Mouse (Mus musculus) forebrain, embryonic 11.5 days (tissue): ENCODE measurements around the gene Txnrd3. TPM values are rescaled to one million over a fixed set of nuclear protein-coding genes. Genes with fewer than 3 reads are reported as not detected.

Source experiments
- ATAC-seq: fragments of 200-750 bp; cut with Nextera tagmentation; replicated peaks from 2 replicates; pipeline ENCODE4 v1.8.0; 2017; ENCODE audit warnings: moderate TSS enrichment; ENCODE audit not compliant: low FRiP score
- DNase-seq: peaks from one replicate; pipeline ENCODE4 v3.0.0-alpha.2; 2017; ENCODE audit warnings: low spot score
- H3K27ac ChIP-seq: fragments of 300-500 bp; sonication (generic); 2 replicates; pipeline ENCODE4 v1.5.1; 2014; ENCODE audit warnings: low read depth, low read length
- H3K27me3 ChIP-seq: fragments of 300-500 bp; sonication (generic); 2 replicates; pipeline ENCODE4 v1.6.1; 2014; ENCODE audit warnings: mild to moderate bottlenecking, low read length, mixed read lengths; ENCODE audit not compliant: control insufficient read depth, insufficient read depth
- H3K36me3 ChIP-seq: fragments of 300-500 bp; sonication (generic); 2 replicates; pipeline ENCODE4 v1.6.1; 2014; ENCODE audit warnings: mild to moderate bottlenecking, low read length, moderate library complexity, mixed read lengths; ENCODE audit not compliant: control insufficient read depth, insufficient read depth
- H3K4me1 ChIP-seq: fragments of 300-500 bp; sonication (generic); replicated peaks from 2 replicates; pipeline ENCODE4 v1.6.1; 2014; ENCODE audit warnings: low read length, mixed read lengths; ENCODE audit not compliant: control insufficient read depth, insufficient read depth
- H3K4me2 ChIP-seq: fragments of 300-500 bp; sonication (generic); 2 replicates; pipeline ENCODE4 v1.6.1; 2014; ENCODE audit warnings: low read depth, mild to moderate bottlenecking, low read length, moderate library complexity, mixed read lengths; ENCODE audit not compliant: severe bottlenecking
- H3K4me3 ChIP-seq: fragments of 300-500 bp; sonication (generic); 2 replicates; pipeline ENCODE4 v1.5.1; 2014; ENCODE audit warnings: low read depth, low read length
- H3K9ac ChIP-seq: fragments of 300-500 bp; sonication (generic); 2 replicates; pipeline ENCODE4 v1.6.1; 2014; ENCODE audit warnings: low read length
- H3K9me3 ChIP-seq: fragments of 300-500 bp; sonication (generic); 2 replicates; pipeline ENCODE4 v1.6.1; 2016; ENCODE audit warnings: low read length, mixed read lengths; ENCODE audit not compliant: control insufficient read depth
- WGBS: fragments of 180-500 bp; shearing (Covaris S2); extraction: QIAGEN DNeasy Blood & Tissue Kit; methylation state at CpG from one replicate; pipeline ENCODE4 v1.1.7; 2014; 5-methylcytosine and 5-hydroxymethylcytosine counted together
- polyA plus RNA-seq: library from polyadenylated mRNA; unstranded; fragments of >200 nt; fragmentation: Nextera tagmentation; extraction: Ambion mirVana; gene quantifications from 2 replicates; pipeline ENCODE4 v1.2.1, GENCODE M21; 2014

Txnrd3 gene
- polyA plus RNA-seq, 1 experiment from 2014 or later: 8.6 TPM

DNA sequence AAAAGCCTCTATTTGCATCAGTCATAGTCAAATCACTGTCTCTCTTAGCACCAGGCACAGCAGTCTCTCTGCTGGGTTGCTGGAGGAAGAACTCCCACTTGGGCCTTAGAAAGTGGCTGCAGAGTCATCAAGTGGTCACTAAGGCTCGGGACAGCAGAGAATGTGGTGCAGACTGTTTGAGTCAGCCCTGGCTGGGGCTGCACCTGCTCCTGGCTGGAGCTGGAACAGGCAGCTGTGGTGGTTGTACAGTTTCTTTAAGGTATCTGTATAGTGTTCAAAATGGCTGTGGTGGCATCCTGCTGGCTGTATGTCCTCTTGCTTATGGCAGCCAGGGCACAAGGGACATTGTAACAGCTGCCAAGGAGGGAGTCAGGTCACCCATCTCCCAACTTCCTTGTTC is 16.7 kb downstream of the Txnrd3 start:
- no peak overlapping the region for H3K4me2 ChIP-seq
- H3K4me3 ChIP-seq: no peak overlapping the region
- H3K27me3 ChIP-seq: no peaks in the 10 kb centered on the region
- ATAC-seq (no peak), DNase-seq (no peak)
- H3K27ac ChIP-seq: no peak overlapping the region
- no peak overlapping the region for H3K9ac ChIP-seq
- H3K4me1 ChIP-seq: no peaks in the 10 kb centered on the region
- H3K36me3 ChIP-seq: peaks cover 3% of the 10 kb centered on the region; the same call in 1 of the 2 replicates
- 81% methylated on average over 1 of the region's 1 CpGs for WGBS
- no peaks in the 10 kb centered on the region for H3K9me3 ChIP-seq

GRCm38 (mm10) chr6:89662521-89662920 is 18.7 kb downstream of the Txnrd3 start:
- Histone ChIP-seq H3K4me1 (no peaks in the 10 kb centered on the region), H3K4me3 (no peak overlapping the region), H3K36me3 (peaks cover 3% of the 10 kb centered on the region; the same call in 1 of the 2 replicates), H3K27ac (no peak overlapping the region), H3K9me3 (no peaks in the 10 kb centered on the region), H3K9ac (no peak overlapping the region), H3K4me2 (no peak overlapping the region), H3K27me3 (no peaks in the 10 kb centered on the region)
- whole genome bisulfite sequencing: 88% methylated on average over 3 of the region's 3 CpGs
- ATAC-seq: no peak
- DNase-seq: no peak

DNA sequence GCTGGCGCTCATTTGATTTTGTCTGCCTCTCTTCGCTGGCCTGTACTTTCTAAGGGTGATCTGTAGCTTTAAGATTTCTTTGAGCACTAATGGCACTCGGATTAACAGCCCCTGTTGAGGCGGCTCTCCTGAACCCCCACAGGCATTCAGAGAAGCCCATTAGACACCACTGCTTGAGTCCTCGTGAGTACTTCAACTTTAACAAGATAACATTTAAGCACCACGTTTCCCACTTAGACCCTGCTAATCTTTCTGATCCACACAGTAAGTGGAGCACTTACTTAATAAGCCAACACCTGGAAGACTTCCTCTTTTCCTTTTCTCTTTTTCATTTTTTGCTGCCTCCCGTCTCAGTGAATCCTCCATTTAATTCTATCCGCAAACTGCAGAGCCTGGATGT is 21.4 kb downstream of the Txnrd3 start:
- H3K4me2 ChIP-seq: no peak overlapping the region
- DNase-seq (no peak), ATAC-seq (no peak)
- H3K4me1 ChIP-seq: no peaks in the 10 kb centered on the region
- no peaks in the 10 kb centered on the region for H3K27me3 ChIP-seq
- H3K36me3 ChIP-seq: peaks cover 3% of the 10 kb centered on the region; the same call in 1 of the 2 replicates
- no peaks in the 10 kb centered on the region for H3K9me3 ChIP-seq
- no peak overlapping the region for H3K4me3 ChIP-seq
- 28% methylated on average over 8 of the region's 8 CpGs for WGBS
- no peak overlapping the region for H3K27ac ChIP-seq
- H3K9ac ChIP-seq: no peak overlapping the region

- Histone ChIP-seq H3K4me1 (no peaks in the 10 kb centered on the region), H3K36me3 (peaks cover 3% of the 10 kb centered on the region; the same call in 1 of the 2 replicates), H3K4me2 (no peak overlapping the region), H3K9me3 (no peaks in the 10 kb centered on the region), H3K9ac (no peak overlapping the region), H3K27me3 (no peaks in the 10 kb centered on the region), H3K4me3 (no peak overlapping the region), H3K27ac (no peak overlapping the region)
- ATAC-seq: no peak
- 80% methylated on average over 7 of the region's 7 CpGs for WGBS
- DNase-seq: no peak
Measured at GRCm38 (mm10) chr6:89665667-89666066, 21.9 kb downstream of the Txnrd3 start.

GRCm38 (mm10) chr6:89666976-89667375 is 23.2 kb downstream of the Txnrd3 start:
- no peak overlapping the region for H3K4me3 ChIP-seq
- peaks cover 3% of the 10 kb centered on the region; the same call in 1 of the 2 replicates for H3K36me3 ChIP-seq
- ATAC-seq (no peak), DNase-seq (no peak)
- H3K4me2 ChIP-seq: no peak overlapping the region
- H3K9me3 ChIP-seq: no peaks in the 10 kb centered on the region
- no peak overlapping the region for H3K9ac ChIP-seq
- WGBS: 80% methylated on average over 3 of the region's 3 CpGs
- no peaks in the 10 kb centered on the region for H3K4me1 ChIP-seq
- no peaks in the 10 kb centered on the region for H3K27me3 ChIP-seq
- H3K27ac ChIP-seq: no peak overlapping the region

- Histone ChIP-seq H3K36me3 (no peaks in the 10 kb centered on the region), H3K27me3 (no peaks in the 10 kb centered on the region), H3K4me2 (no peak overlapping the region), H3K4me1 (no peaks in the 10 kb centered on the region), H3K9ac (no peak overlapping the region), H3K4me3 (no peak overlapping the region), H3K9me3 (no peaks in the 10 kb centered on the region), H3K27ac (no peak overlapping the region)
- ATAC-seq: no peak
- WGBS: 86% methylated on average over 6 of the region's 6 CpGs
- DNase-seq: no peak
Measured at GRCm38 (mm10) chr6:89669556-89669955, 25.8 kb downstream of the Txnrd3 start.

GRCm38 (mm10) chr6:89671431-89671830 is 27.6 kb downstream of the Txnrd3 start:
- DNase-seq: no peak

DNA sequence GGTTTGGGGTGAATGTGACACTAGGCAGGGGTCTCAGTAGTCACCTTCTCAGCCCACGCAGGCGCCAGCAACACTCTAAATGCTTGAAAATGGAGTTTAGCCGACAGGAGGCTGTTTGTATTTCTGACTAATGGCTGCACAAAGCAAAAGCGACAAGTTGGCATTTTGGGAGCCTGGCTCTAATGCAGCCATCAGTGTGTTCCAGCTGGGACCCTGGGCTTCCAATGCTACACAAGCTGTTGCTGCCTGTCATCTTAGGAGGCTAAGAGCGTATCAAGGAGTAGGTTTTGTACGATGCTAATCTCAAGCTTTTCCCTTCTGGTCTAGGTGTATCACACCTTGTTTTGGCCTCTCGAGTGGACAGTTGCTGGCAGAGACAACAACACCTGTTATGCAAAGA is 28.9 kb downstream of the Txnrd3 start:
- ATAC-seq: no peak
- no peak overlapping the region for H3K4me3 ChIP-seq
- DNase-seq: no peak
- H3K27ac ChIP-seq: no peak overlapping the region
- no peaks in the 10 kb centered on the region; the same call in 1 of the 2 replicates for H3K9me3 ChIP-seq
- H3K36me3 ChIP-seq: no peaks in the 10 kb centered on the region
- no peak overlapping the region for H3K4me2 ChIP-seq
- no peaks in the 10 kb centered on the region for H3K27me3 ChIP-seq
- 88% methylated on average over 7 of the region's 7 CpGs for WGBS
- no peaks in the 10 kb centered on the region for H3K4me1 ChIP-seq
- no peak overlapping the region for H3K9ac ChIP-seq

More at GRCm38 (mm10) chr6:89671431-89671830, 27.6 kb downstream of the Txnrd3 start:
- no peaks in the 10 kb centered on the region for H3K36me3 ChIP-seq
- no peaks in the 10 kb centered on the region for H3K4me1 ChIP-seq
- no peaks in the 10 kb centered on the region for H3K27me3 ChIP-seq
- H3K9me3 ChIP-seq: no peaks in the 10 kb centered on the region; the same call in 1 of the 2 replicates
- WGBS: 80% methylated on average over 6 of the region's 6 CpGs
- no peak for ATAC-seq
- H3K4me2 ChIP-seq: no peak overlapping the region
- H3K9ac ChIP-seq: no peak overlapping the region
- no peak overlapping the region for H3K27ac ChIP-seq
- no peak overlapping the region for H3K4me3 ChIP-seq

DNA sequence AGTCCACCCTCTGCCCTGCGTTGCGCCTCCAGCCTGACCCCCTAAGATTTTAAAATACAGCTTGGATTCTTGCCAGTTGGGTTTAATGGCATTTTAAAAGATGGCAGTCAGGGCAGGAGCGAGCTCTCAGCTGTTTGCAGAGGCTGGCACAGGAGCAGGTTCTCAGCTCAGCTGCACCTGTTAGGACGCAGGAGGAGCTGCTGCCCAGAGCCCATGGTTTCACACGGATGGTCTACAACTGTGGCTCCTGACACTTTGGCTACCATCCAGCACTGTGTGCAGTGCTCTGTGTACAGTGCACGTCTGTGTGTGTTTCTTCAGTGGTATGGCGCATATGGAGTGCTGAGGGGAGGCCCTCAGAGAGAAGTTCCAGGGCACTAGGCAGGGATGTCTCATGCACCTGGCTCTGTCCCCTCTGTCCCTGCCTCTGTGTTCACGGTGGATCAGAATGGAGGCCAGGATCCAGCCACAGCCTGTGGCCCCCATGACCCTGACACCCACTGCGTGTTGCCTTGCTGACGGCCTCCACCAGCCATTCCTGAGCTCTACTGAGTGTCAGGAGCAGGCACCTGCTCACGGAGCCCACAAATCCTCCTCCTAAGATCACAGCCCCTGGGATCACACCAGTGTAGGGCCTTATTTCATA is 29.5 kb downstream of the Txnrd3 start:
- Histone ChIP-seq H3K36me3 (no peaks in the 10 kb centered on the region), H3K27me3 (no peaks in the 10 kb centered on the region), H3K4me1 (no peaks in the 10 kb centered on the region), H3K9ac (no peak overlapping the region), H3K27ac (no peak overlapping the region), H3K9me3 (no peaks in the 10 kb centered on the region; the same call in 1 of the 2 replicates), H3K4me3 (no peak overlapping the region), H3K4me2 (no peak overlapping the region)
- DNase-seq (no peak), ATAC-seq (no peak)
- WGBS: 89% methylated on average over 11 of the region's 11 CpGs
